Mouse (Mus musculus): ENCODE results near the gene Drp2. TPM values are rescaled to one million over a fixed set of nuclear protein-coding genes. Genes with fewer than 3 reads are reported as not detected.

Gene Drp2
- not detected in 2 replicates for total RNA-seq (2017)

DNA sequence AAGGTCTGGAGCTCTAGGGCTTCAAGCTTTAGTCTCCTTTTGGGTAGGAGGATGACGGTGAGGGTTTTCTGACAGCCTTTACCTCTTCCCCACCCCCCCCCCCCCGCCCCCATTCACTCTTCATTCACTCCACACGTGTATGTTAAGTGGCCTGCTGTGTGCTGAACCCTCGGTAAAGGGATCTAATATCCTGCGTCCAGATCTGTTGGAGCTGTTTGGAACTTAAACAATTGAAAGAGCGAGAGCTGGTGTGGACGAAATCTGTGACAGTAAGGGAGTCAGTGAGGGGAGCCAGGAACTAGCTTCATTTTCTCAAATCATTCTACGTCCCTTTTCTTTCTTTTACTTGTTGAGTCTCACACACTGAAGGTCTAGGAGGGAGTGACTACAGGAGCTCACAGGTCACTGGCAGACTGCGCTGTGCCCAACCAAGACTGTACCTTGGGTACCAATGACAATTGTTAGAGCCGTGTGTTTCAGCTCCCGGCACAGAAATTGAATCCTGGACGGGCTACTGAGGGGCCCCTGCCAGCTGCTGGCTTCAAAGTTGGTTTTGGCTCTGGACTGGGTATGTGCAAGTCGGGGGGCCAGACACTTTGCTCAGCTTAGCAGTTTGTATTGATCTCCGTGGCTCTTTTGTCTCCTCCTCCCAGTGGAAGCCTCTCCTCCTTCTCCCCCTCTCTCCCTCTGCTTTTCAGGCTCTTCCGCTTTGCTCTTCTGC is at the start of gene Drp2:
Gene Drp2 (plus strand): TSS at position 689 of the 721 bp plus-strand sequence.
- ATAC-seq (ENCODE audit: extremely low read depth, insufficient number of reproducible peaks, low FRiP score, poor library complexity, severe bottlenecking) = no peak

DNA sequence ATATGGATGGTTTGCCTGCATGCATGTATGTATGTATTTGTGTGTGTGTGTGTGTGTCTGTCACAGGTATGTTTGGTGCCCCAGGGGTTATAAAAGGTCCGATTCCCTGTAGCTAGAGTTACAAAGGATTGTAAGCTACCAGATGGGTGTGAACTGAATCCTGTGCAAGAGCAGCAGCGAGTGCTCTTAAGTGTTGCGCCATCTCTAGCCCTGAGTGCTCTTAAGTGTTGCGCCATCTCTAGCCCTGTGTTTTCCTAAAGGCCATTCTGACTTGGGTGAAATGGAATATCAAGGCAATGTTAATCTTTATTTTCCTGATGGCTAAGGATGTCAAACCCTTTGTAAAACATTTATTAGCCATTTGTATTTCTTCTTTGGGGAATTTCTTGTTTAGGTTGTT is 45.0 kb upstream of the Drp2 start:
- ATAC-seq (ENCODE audit: extremely low read depth, insufficient number of reproducible peaks, low FRiP score, poor library complexity, severe bottlenecking) = no peak

DNA sequence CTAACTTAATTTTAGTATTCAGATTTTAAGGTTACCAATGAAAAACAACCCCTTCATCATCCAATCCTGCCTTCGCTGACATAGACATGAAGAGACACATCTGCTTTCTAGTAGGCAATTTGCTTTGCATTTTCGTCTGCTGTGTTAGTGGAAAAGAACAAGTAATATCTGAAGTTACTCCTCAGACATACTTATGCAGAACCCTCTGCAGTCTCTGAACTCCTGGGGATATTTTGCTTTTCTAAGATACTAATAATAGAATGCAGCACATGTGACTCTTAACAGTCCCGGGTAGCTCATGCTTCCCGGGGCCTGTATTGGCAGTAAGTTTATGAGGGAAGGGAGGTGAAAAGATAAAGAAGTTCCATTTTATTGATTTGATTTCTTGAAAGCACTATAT is 42.2 kb upstream of the Drp2 start:
- ATAC-seq (ENCODE audit: extremely low read depth, insufficient number of reproducible peaks, low FRiP score, poor library complexity, severe bottlenecking) = no peak

DNA sequence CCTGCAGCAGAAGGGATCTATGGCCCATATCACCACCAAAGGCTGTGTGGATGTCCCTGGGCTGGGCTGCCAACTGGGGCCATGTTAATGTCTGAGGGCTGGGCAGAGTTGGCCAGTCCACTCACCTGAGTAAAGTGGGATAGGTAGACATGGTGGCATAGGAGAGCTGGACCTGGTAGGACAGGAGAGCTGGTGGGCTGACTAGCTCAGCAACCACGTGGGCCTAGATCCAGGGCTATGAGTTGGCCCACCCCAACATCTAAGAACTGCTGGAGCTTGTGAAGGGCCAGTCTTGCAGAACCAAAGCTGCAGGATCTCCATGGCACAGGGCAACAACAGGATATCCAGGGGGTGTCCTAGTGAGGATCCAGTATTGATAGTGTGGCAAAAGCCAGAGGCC is 38.9 kb upstream of the Drp2 start:
- ATAC-seq (ENCODE audit: extremely low read depth, insufficient number of reproducible peaks, low FRiP score, poor library complexity, severe bottlenecking) = no peak

- ATAC-seq (ENCODE audit: extremely low read depth, insufficient number of reproducible peaks, low FRiP score, poor library complexity, severe bottlenecking) = no peak
These were observed 37.8 kb upstream of the Drp2 start for GRCm38 (mm10) chrX:134366547-134366946.

DNA sequence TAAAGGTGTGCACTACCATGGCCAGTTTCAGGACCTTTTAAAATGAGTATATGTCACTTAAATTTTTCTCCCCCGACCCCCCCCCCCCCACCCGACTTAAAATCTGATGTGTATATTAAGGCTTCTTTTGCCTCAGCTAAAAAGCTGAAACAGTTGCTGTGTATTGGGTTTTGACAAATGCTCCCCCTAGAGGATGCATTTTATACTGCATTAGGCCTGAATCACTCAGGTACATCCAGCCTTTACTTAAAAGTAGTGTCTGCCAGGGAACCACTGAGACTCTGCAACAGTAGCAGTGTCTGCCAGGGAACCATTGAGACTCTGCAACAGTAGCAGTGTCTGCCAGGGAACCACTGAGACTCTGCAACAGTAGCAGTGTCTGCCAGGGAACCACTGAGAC is 33.1 kb upstream of the Drp2 start:
- ATAC-seq (ENCODE audit: extremely low read depth, insufficient number of reproducible peaks, low FRiP score, poor library complexity, severe bottlenecking) = no peak

GRCm38 (mm10) chrX:134374190-134374589 is 30.2 kb upstream of the Drp2 start:
- no peak for ATAC-seq (ENCODE audit: extremely low read depth, insufficient number of reproducible peaks, low FRiP score, poor library complexity, severe bottlenecking)

DNA sequence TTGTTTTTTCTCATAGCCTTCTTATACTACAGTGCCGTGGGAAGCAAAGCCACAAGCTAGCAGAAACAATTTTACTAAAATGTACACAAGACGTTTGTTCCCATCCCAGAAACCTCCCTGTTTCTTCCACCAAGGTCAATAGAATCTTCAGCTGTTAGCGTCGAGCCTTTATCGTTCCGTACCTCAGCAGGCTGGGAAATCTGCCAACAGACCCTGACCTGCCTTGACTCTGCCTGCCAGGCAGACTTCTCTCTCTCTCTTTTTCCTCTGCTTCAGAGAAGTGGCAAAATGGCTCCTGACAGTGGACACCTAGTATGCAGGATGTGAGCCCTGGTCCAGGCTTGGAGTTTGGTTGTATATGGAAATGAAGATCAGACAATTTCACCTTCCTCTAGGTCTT is 19.5 kb upstream of the Drp2 start:
- ATAC-seq (ENCODE audit: extremely low read depth, insufficient number of reproducible peaks, low FRiP score, poor library complexity, severe bottlenecking) = no peak

DNA sequence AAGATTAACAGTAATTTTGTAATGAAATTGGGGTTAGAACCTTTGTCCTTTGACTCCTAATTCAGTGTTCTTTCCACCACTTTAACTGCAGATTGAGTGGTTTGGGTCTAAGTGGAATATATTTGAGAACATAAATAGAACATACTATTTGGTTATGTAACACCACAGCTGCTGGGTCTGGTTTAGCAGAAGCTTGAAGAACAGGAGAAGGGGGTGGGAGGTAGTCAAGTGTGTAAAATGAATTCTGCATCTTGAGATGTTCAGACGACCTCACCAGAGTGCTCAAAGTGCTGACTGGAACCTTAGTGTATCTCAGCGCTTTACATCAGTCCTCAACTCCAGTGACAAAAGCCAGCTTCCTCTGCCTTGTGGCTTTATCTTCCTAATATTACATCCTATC is 5.4 kb upstream of the Drp2 start:
- ATAC-seq (ENCODE audit: extremely low read depth, insufficient number of reproducible peaks, low FRiP score, poor library complexity, severe bottlenecking) = no peak

DNA sequence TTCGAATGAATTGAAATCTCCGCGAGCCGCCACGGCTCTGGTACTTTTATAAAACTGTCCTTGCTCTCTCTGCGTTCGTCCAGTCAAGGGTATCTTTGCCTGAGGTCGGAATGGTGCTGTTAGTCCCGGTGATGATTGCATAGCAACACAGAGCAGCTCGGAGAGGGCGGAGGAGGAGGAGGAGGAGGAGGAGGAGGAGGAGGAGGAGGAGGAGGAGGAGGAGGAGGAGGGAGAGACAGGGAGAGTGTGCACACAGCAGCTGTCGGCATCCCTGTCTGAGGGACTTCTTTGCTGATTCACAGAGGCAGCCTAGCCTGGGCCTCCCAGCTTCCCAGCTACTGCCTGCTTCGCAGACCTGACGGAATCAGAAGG is 219 bp downstream of the Drp2 start:
- ATAC-seq (ENCODE audit: extremely low read depth, insufficient number of reproducible peaks, low FRiP score, poor library complexity, severe bottlenecking) = no peak

GRCm38 (mm10) chrX:134409354-134409900 is 5.1 kb downstream of the Drp2 start:
- ATAC-seq (ENCODE audit: extremely low read depth, insufficient number of reproducible peaks, low FRiP score, poor library complexity, severe bottlenecking) = no peak

DNA sequence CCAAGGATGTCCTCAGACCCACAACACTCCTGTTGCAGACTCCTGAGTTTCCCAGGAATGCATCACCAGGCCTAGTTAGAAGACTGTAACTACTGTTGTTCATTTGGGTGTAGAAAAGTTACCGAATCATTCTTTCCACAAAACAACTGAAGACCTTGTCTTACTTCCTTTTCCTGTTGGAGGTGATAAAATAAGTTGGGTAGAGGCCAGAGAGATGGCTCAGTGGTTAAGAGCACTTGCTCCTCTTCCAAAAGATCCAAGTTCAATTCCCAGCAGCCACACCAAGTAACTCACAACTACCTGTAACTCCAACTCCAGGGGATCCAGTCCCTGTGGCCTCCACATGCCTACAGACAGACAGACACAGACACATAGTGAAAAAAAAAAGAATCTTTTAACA is 7.7 kb downstream of the Drp2 start:
- no peak for ATAC-seq (ENCODE audit: extremely low read depth, insufficient number of reproducible peaks, low FRiP score, poor library complexity, severe bottlenecking)

DNA sequence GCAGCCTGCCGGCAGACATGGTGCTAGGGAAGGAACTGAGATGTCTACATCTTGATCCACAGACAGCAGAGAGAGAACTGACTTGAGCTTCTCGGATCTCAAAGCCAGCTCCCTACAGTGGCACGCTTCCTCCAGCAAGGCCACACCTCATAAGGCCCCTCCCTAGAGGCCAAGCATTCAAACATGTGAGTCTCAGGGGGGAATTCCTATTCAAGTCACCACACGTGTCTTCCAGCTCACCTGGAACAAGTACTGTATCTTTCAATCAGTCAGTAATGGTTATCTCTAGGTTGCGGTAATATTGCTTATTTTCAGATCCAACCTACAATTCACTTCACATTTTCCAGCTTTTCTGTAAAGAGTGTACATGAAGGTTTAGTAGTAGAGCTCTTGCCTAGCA is 15.7 kb downstream of the Drp2 start:
- no peak for ATAC-seq (ENCODE audit: extremely low read depth, insufficient number of reproducible peaks, low FRiP score, poor library complexity, severe bottlenecking)

DNA sequence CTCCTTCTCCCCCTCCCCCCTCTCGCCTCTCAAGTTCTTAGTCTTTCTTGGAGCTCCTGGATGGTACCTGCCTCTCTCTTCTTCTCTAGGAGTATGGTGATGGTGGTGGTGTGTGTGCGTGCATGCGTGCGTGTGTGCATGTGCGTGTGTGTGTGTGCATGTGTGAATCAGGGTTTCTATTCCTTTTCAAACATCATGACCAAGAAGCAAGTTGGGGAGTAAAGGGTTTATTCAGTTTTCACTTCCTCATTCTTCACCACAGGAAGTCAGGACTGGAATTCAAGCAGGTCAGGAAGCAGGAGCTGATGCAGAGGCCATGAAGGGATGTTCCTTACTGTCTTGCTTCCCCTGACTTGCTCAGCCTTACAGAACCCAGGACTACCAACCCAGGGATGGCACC is 19.9 kb downstream of the Drp2 start:
- ATAC-seq (ENCODE audit: extremely low read depth, insufficient number of reproducible peaks, low FRiP score, poor library complexity, severe bottlenecking) = no peak

- ATAC-seq (ENCODE audit: extremely low read depth, insufficient number of reproducible peaks, low FRiP score, poor library complexity, severe bottlenecking) = no peak
These were observed 21.4 kb downstream of the Drp2 start for GRCm38 (mm10) chrX:134425798-134426197.

DNA sequence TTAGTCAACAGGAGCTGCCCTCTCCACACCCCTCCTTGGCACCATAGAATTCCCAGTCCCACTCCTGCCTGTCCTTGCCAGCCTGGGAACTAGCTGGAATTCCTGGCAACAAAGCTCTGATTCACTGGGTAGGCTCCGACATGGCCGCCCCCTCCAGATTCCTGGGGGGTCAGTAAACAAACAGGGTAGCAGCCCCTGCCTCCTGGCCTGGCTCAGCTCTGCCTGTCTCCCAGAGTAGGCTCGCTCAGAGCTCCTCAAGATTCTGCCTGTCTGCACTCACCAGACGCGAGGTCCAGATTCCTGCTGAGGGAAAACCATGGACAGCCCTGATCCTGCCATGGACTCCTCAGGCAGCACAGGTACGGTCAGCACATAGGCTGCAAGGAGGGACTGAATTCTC is 22.5 kb downstream of the Drp2 start:
- no peak for ATAC-seq (ENCODE audit: extremely low read depth, insufficient number of reproducible peaks, low FRiP score, poor library complexity, severe bottlenecking)

- no peak for ATAC-seq (ENCODE audit: extremely low read depth, insufficient number of reproducible peaks, low FRiP score, poor library complexity, severe bottlenecking)
These were observed 23.0 kb downstream of the Drp2 start for GRCm38 (mm10) chrX:134427307-134427706.

- ATAC-seq (ENCODE audit: extremely low read depth, insufficient number of reproducible peaks, low FRiP score, poor library complexity, severe bottlenecking) = no peak
These were observed 70.8 kb downstream of the Drp2 start for GRCm38 (mm10) chrX:134474988-134475710.

DNA sequence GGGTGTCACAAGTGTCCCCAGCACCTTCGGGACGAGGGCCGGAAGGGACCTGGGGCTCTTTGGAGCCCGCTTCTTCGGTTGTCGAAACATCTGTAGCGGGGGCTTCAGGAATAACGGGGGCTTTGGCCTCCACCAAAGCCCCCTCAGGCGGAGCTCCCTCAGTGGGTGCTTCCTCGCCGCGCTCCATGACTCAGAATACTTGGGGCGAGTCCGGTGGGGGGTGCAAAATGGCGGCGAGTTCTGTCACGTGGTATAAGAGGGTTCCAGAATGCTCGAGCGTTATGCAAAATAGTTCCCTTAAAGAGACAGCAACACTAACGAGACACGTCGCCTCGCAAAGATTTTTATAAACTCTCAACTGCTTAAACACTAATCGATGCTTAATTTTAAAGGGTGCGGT is 71.9 kb downstream of the Drp2 start, which contains the start of gene Taf7l:
Gene Taf7l (minus strand): TSS at position 201 of the 400 bp plus-strand sequence.
- no peak for ATAC-seq (ENCODE audit: extremely low read depth, insufficient number of reproducible peaks, low FRiP score, poor library complexity, severe bottlenecking)

- no peak for ATAC-seq (ENCODE audit: extremely low read depth, insufficient number of reproducible peaks, low FRiP score, poor library complexity, severe bottlenecking)
These were observed 77.4 kb downstream of the Drp2 start for GRCm38 (mm10) chrX:134481720-134482119.
